Mouse (Mus musculus): ENCODE data around the gene Col25a1.

DNA sequence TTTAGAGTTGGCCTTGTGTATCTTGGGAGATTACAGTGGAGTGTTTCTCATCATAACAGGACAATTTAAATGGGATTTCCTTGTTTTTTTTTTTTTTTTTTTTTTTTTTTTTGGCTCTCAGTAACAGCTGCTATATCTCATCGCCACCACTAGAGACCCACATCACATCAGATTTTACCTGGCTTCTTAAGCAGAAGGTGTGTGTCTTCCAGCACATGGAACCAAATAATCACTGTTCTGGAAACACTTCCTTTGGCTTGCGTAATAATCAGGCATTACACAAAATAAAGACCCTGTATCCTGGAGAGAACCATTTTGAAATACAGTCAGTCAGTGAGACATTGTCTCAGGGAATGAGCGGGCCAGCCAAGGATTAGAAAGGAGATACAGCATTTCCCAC lies 53.8 kb downstream of the Col25a1 start:
- peak; percentile 66 for TF ChIP-seq CTCF (IDR thresholded peaks at IDR 0.05)
- no peak for TF ChIP-seq EP300 (IDR thresholded peaks at IDR 0.05)

All from lung, postnatal 0 days (tissue).